Mouse (Mus musculus): Measurements from ENCODE around the gene Dus1l. TPM values are rescaled to one million over a fixed set of nuclear protein-coding genes. Genes with fewer than 3 reads are reported as not detected.

Gene Dus1l
- polyA plus RNA-seq, 1 experiment from 2014 or later = 74.0 TPM

GRCm38 (mm10) chr11:120826016-120826953 lies 30.1 kb upstream of the Dus1l start:
- Histone ChIP-seq H3K27me3 (ENCODE audit: control insufficient read depth, insufficient read depth, low read depth, low read length) (no peaks in the 10 kb centered on the region), H3K9ac (ENCODE audit: low read length) (no peak overlapping the region), H3K9me3 (ENCODE audit: control insufficient read depth, low read length) (no peaks in the 10 kb centered on the region), H3K4me1 (replicated peaks; ENCODE audit: control insufficient read depth, insufficient read depth, low read length) (peaks cover 25% of the 10 kb centered on the region), H3K4me2 (ENCODE audit: low read depth, low read length) (no peak overlapping the region), H3K36me3 (ENCODE audit: control insufficient read depth, insufficient read depth, low read length) (peaks cover 3% of the 10 kb centered on the region; the same call in 1 of the 2 replicates), H3K4me3 (ENCODE audit: low read length) (no peak overlapping the region), H3K27ac (ENCODE audit: low read length) (no peak overlapping the region; the same call in 1 of the 2 replicates)
- no peak for ATAC-seq (ENCODE audit: low read depth)
- WGBS = 85% methylated on average over 8 of the region's 8 CpGs

GRCm38 (mm10) chr11:120825289-120825863 lies 29.2 kb upstream of the Dus1l start:
- H3K4me2 ChIP-seq (ENCODE audit: low read depth, low read length) = peak overlapping the region; percentile 78
- no peak for ATAC-seq (ENCODE audit: low read depth)
- H3K4me3 ChIP-seq (ENCODE audit: low read length) = peak overlapping the region; percentile 82
- WGBS = 35% methylated on average over 4 of the region's 4 CpGs
- peak overlapping the region; percentile 91 for H3K9ac ChIP-seq (ENCODE audit: low read length)
- H3K27ac ChIP-seq (ENCODE audit: low read length) = peak overlapping the region; percentile 96
- peaks cover 27% of the 10 kb centered on the region for H3K4me1 ChIP-seq (replicated peaks; ENCODE audit: control insufficient read depth, insufficient read depth, low read length)
- H3K36me3 ChIP-seq (ENCODE audit: control insufficient read depth, insufficient read depth, low read length) = peaks cover 4% of the 10 kb centered on the region
- H3K27me3 ChIP-seq (ENCODE audit: control insufficient read depth, insufficient read depth, low read depth, low read length) = no peaks in the 10 kb centered on the region
- H3K9me3 ChIP-seq (ENCODE audit: control insufficient read depth, low read length) = no peaks in the 10 kb centered on the region

GRCm38 (mm10) chr11:120824787-120825288 lies 28.6 kb upstream of the Dus1l start:
- under 1% methylated on average over 21 of the region's 21 CpGs for WGBS
- Histone ChIP-seq H3K9me3 (ENCODE audit: control insufficient read depth, low read length) (no peaks in the 10 kb centered on the region), H3K27me3 (ENCODE audit: control insufficient read depth, insufficient read depth, low read depth, low read length) (no peaks in the 10 kb centered on the region), H3K4me3 (ENCODE audit: low read length) (peak overlapping the region; percentile 82), H3K4me2 (ENCODE audit: low read depth, low read length) (peak overlapping the region; percentile 78), H3K9ac (ENCODE audit: low read length) (peak overlapping the region; percentile 91), H3K27ac (ENCODE audit: low read length) (peak overlapping the region; percentile 96), H3K36me3 (ENCODE audit: control insufficient read depth, insufficient read depth, low read length) (peaks cover 9% of the 10 kb centered on the region), H3K4me1 (replicated peaks; ENCODE audit: control insufficient read depth, insufficient read depth, low read length) (peaks cover 27% of the 10 kb centered on the region)
- peak; percentile 4 for ATAC-seq (ENCODE audit: low read depth)

GRCm38 (mm10) chr11:120823956-120824786 lies 28.0 kb upstream of the Dus1l start, which contains the start of gene Fasn:
Fasn (minus strand) TSS chr11:120824547.
- WGBS = under 1% methylated on average over 101 of the region's 109 CpGs
- Histone ChIP-seq H3K4me3 (ENCODE audit: low read length) (peak within 1 kb of the TSS; percentile 82), H3K36me3 (ENCODE audit: control insufficient read depth, insufficient read depth, low read length) (peaks cover 15% of the 10 kb centered on the region), H3K4me1 (replicated peaks; ENCODE audit: control insufficient read depth, insufficient read depth, low read length) (peaks cover 27% of the 10 kb centered on the region), H3K27ac (ENCODE audit: low read length) (peak within 1 kb of the TSS; percentile 96), H3K27me3 (ENCODE audit: control insufficient read depth, insufficient read depth, low read depth, low read length) (no peaks in the 10 kb centered on the region), H3K9ac (ENCODE audit: low read length) (peak within 1 kb of the TSS; percentile 91), H3K9me3 (ENCODE audit: control insufficient read depth, low read length) (no peaks in the 10 kb centered on the region), H3K4me2 (ENCODE audit: low read depth, low read length) (peak within 1 kb of the TSS; percentile 78)
- peak; percentile 94 for ATAC-seq (ENCODE audit: low read depth)

GRCm38 (mm10) chr11:120823551-120823947 lies 27.3 kb upstream of the Dus1l start:
- peaks cover 21% of the 10 kb centered on the region for H3K36me3 ChIP-seq (ENCODE audit: control insufficient read depth, insufficient read depth, low read length)
- ATAC-seq (ENCODE audit: low read depth) = peak; percentile 43

GRCm38 (mm10) chr11:120822831-120823550 lies 26.8 kb upstream of the Dus1l start:
- peak overlapping the region; percentile 82 for H3K4me3 ChIP-seq (ENCODE audit: low read length)
- H3K9ac ChIP-seq (ENCODE audit: low read length) = peak overlapping the region; percentile 91
- peaks cover 27% of the 10 kb centered on the region for H3K4me1 ChIP-seq (replicated peaks; ENCODE audit: control insufficient read depth, insufficient read depth, low read length)
- H3K27ac ChIP-seq (ENCODE audit: low read length) = peak overlapping the region; percentile 94
- no peak for ATAC-seq (ENCODE audit: low read depth)
- H3K9me3 ChIP-seq (ENCODE audit: control insufficient read depth, low read length) = no peaks in the 10 kb centered on the region
- under 1% methylated on average over 14 of the region's 14 CpGs for WGBS
- peak overlapping the region; percentile 78 for H3K4me2 ChIP-seq (ENCODE audit: low read depth, low read length)
- H3K27me3 ChIP-seq (ENCODE audit: control insufficient read depth, insufficient read depth, low read depth, low read length) = no peaks in the 10 kb centered on the region
- H3K36me3 ChIP-seq (ENCODE audit: control insufficient read depth, insufficient read depth, low read length) = peaks cover 27% of the 10 kb centered on the region

More at GRCm38 (mm10) chr11:120823551-120823947, 27.3 kb upstream of the Dus1l start:
- Histone ChIP-seq H3K9ac (ENCODE audit: low read length) (peak overlapping the region; percentile 91), H3K4me2 (ENCODE audit: low read depth, low read length) (peak overlapping the region; percentile 78), H3K4me3 (ENCODE audit: low read length) (peak overlapping the region; percentile 82), H3K27ac (ENCODE audit: low read length) (peak overlapping the region; percentile 94), H3K9me3 (ENCODE audit: control insufficient read depth, low read length) (no peaks in the 10 kb centered on the region), H3K4me1 (replicated peaks; ENCODE audit: control insufficient read depth, insufficient read depth, low read length) (peaks cover 27% of the 10 kb centered on the region), H3K27me3 (ENCODE audit: control insufficient read depth, insufficient read depth, low read depth, low read length) (no peaks in the 10 kb centered on the region)
- WGBS = under 1% methylated on average over 40 of the region's 40 CpGs

GRCm38 (mm10) chr11:120822321-120822720 lies 26.1 kb upstream of the Dus1l start:
- peak overlapping the region; percentile 82 for H3K4me3 ChIP-seq (ENCODE audit: low read length)
- H3K27ac ChIP-seq (ENCODE audit: low read length) = no peak overlapping the region
- H3K27me3 ChIP-seq (ENCODE audit: control insufficient read depth, insufficient read depth, low read depth, low read length) = no peaks in the 10 kb centered on the region
- peaks cover 27% of the 10 kb centered on the region for H3K4me1 ChIP-seq (replicated peaks; ENCODE audit: control insufficient read depth, insufficient read depth, low read length)
- ATAC-seq (ENCODE audit: low read depth) = no peak
- no peaks in the 10 kb centered on the region for H3K9me3 ChIP-seq (ENCODE audit: control insufficient read depth, low read length)
- H3K9ac ChIP-seq (ENCODE audit: low read length) = peak overlapping the region; percentile 91
- 37% methylated on average over 4 of the region's 4 CpGs for WGBS
- H3K36me3 ChIP-seq (ENCODE audit: control insufficient read depth, insufficient read depth, low read length) = peaks cover 34% of the 10 kb centered on the region
- H3K4me2 ChIP-seq (ENCODE audit: low read depth, low read length) = peak overlapping the region; percentile 78

Measured in lung, embryonic 16.5 days (tissue).